Mouse (Mus musculus): Measurements from ENCODE around the gene Myo1d. TPM values are rescaled to one million over a fixed set of nuclear protein-coding genes. Genes with fewer than 3 reads are reported as not detected.

The Myo1d gene
- polyA plus RNA-seq, 2 experiments = 3.3 to 7.5 TPM

DNA sequence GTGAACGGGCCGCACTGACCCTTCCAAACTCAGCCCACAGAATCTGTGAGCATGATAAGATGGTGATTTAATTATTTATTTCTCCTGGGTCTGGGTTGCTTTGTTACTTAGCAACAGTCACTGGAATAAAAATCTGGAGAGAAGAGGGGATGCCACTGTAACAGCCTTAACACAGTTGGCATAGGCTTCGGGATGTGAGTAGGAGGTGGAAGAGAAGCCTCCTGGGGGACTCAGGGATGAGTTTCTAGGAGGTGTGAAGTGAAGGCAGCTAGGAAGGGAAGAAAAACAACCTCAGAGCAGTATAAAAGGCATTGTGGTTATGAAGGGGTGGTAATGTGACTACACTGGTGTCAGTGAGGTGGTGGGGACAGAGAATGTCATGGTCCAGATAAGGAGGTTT is 213.5 kb downstream of the Myo1d start:
- no peaks in the 10 kb centered on the region for H3K4me1 ChIP-seq (replicated peaks; ENCODE audit: control insufficient read depth in 2 of 2, insufficient read depth in 2 of 2, low read length in 1 of 2)
- no peak for DNase-seq (ENCODE audit: low read depth in 3 of 3, low spot score in 3 of 3)
- H3K27me3 ChIP-seq (ENCODE audit: control insufficient read depth, insufficient read depth, low read length) = no peaks in the 10 kb centered on the region
- H3K4me3 ChIP-seq (ENCODE audit: insufficient read depth in 1 of 2, low read depth in 2 of 2, low read length in 2 of 2) = no peak overlapping the region
- no peaks in the 10 kb centered on the region for H3K9me3 ChIP-seq (ENCODE audit: control insufficient read depth, low read length)
- TF ChIP-seq CTCF (IDR thresholded peaks at IDR 0.05; ENCODE audit: low read depth) = no peak
- no peak for TF ChIP-seq EP300 (IDR thresholded peaks at IDR 0.05; ENCODE audit: low read depth)
- no peak overlapping the region for H3K4me2 ChIP-seq (ENCODE audit: low read depth)
- no peak overlapping the region for H3K9ac ChIP-seq (replicated peaks)
- 76% methylated on average over 3 of the region's 3 CpGs for WGBS (ENCODE audit: insufficient replicate concordance)
- no peak overlapping the region for H3K27ac ChIP-seq
- ATAC-seq (ENCODE audit: insufficient read depth) = no peak
- H3K36me3 ChIP-seq (replicated peaks; ENCODE audit: control insufficient read depth, insufficient read depth, low read depth) = no peaks in the 10 kb centered on the region

DNA sequence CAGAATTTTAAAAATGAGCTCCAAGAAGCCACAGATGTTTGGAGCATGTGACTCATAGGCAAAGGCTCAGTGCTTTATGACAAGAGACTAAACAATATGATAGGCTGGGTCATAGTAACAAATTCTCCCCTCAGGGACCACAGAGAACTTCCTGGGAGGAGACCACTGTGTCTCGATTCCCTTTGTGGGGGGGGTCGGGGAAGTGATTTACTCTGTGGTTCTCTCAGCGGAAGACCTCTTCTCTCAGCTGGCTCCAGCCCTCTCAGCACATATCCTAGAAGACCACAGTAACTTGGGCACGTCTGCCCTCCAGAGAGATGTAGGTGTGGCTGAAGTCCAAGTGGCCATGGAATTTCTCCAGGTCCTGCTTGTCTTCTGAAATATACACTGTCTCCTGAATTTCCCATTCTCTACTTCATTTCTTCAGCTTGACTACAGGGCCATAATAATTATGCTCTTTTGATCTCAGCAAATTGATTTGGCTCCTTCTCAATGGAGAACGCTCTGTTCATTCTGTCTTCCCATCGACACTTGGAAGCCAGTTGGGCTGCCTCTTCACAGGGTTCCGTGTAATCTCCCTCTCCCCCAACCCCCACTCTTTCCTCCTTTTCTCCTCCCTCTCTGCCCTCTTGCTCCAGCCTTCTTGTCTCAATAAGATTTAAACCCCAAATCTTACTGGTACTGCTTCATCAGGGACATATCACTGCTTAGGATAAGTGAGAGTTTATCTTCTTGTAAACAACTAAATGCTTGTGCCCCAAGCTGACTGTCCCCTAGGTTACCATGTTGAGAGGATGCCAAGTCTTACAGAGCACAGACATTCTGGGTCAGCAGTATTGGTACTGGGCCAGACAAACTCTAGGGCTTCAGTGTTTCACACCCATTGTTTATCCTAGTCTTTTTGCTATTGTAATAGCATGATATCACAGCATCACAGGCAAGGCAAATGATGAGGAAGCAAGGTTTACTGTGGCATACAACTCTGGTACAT is 214.6 kb downstream of the Myo1d start:
- H3K27me3 ChIP-seq (ENCODE audit: control insufficient read depth, insufficient read depth, low read length) = no peaks in the 10 kb centered on the region
- H3K36me3 ChIP-seq (replicated peaks; ENCODE audit: control insufficient read depth, insufficient read depth, low read depth) = no peaks in the 10 kb centered on the region
- 36% methylated on average over 7 of the region's 7 CpGs for WGBS (ENCODE audit: insufficient replicate concordance)
- H3K4me1 ChIP-seq (replicated peaks; ENCODE audit: control insufficient read depth in 2 of 2, insufficient read depth in 2 of 2, low read length in 1 of 2) = no peaks in the 10 kb centered on the region
- no peak overlapping the region for H3K4me3 ChIP-seq (ENCODE audit: insufficient read depth in 1 of 2, low read depth in 2 of 2, low read length in 2 of 2)
- H3K9ac ChIP-seq (replicated peaks) = no peak overlapping the region
- no peaks in the 10 kb centered on the region for H3K9me3 ChIP-seq (ENCODE audit: control insufficient read depth, low read length)
- H3K4me2 ChIP-seq (ENCODE audit: low read depth) = no peak overlapping the region
- ATAC-seq (ENCODE audit: insufficient read depth) = no peak
- TF ChIP-seq CTCF (IDR thresholded peaks at IDR 0.05; ENCODE audit: low read depth) (no peak), EP300 (IDR thresholded peaks at IDR 0.05; ENCODE audit: low read depth) (no peak)
- no peak overlapping the region for H3K27ac ChIP-seq
- no peak for DNase-seq (ENCODE audit: low read depth in 3 of 3, low spot score in 3 of 3)

DNA sequence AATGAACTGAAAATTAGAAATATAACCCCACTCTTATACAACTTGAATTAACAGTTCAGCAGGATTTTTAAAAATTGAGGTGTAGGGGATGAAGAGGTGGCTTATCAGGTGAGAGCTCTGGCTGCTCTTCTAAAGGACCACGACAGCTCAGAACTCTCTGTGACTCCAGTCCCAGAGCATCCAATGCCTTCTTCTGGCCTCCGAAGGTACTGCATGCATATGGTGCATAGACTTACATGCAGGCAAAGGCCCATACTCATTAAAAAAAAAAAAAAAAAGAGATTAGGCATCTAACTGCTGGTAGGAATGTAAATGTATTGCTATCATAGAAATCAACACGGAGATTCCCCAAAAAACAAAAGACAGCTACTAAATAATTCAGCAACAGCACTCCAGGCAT is 217.3 kb downstream of the Myo1d start:
- Histone ChIP-seq H3K4me3 (ENCODE audit: insufficient read depth in 1 of 2, low read depth in 2 of 2, low read length in 2 of 2) (no peak overlapping the region), H3K27me3 (ENCODE audit: control insufficient read depth, insufficient read depth, low read length) (no peaks in the 10 kb centered on the region), H3K4me2 (ENCODE audit: low read depth) (no peak overlapping the region), H3K9me3 (ENCODE audit: control insufficient read depth, low read length) (no peaks in the 10 kb centered on the region), H3K9ac (replicated peaks) (no peak overlapping the region), H3K36me3 (replicated peaks; ENCODE audit: control insufficient read depth, insufficient read depth, low read depth) (no peaks in the 10 kb centered on the region), H3K27ac (no peak overlapping the region), H3K4me1 (replicated peaks; ENCODE audit: control insufficient read depth in 2 of 2, insufficient read depth in 2 of 2, low read length in 1 of 2) (no peaks in the 10 kb centered on the region)
- DNase-seq (ENCODE audit: low read depth in 3 of 3, low spot score in 3 of 3) = no peak
- TF ChIP-seq CTCF (IDR thresholded peaks at IDR 0.05; ENCODE audit: low read depth) (peak; percentile 42; the same call in 1 of the 2 replicates), EP300 (IDR thresholded peaks at IDR 0.05; ENCODE audit: low read depth) (no peak)
- WGBS (ENCODE audit: insufficient replicate concordance) = 26% methylated on average over 3 of the region's 3 CpGs
- no peak for ATAC-seq (ENCODE audit: insufficient read depth)

DNA sequence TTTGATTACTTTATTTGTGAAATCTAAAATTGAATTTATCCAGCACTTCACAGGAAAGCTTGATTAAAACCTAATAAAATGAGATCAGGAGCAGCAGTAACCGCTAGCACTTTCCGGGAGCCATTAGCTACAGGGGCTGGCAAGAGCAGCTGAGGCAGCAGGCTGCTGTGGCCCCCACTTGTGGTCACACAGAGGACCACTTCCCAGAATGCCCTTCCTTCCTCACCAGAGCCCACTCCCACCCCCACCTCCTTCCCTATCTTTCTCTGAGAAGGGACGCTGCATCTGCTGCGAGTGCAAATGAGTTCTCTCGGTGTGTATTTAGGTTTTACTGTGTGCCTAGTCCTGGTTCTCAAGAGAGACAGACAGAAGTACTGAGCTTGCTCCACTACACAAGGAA is 219.1 kb downstream of the Myo1d start:
- TF ChIP-seq CTCF (IDR thresholded peaks at IDR 0.05; ENCODE audit: low read depth) (no peak), EP300 (IDR thresholded peaks at IDR 0.05; ENCODE audit: low read depth) (no peak)
- 13% methylated on average over 5 of the region's 5 CpGs for WGBS (ENCODE audit: insufficient replicate concordance)
- Histone ChIP-seq H3K36me3 (replicated peaks; ENCODE audit: control insufficient read depth, insufficient read depth, low read depth) (no peaks in the 10 kb centered on the region), H3K4me2 (ENCODE audit: low read depth) (no peak overlapping the region), H3K9ac (replicated peaks) (no peak overlapping the region), H3K4me3 (ENCODE audit: insufficient read depth in 1 of 2, low read depth in 2 of 2, low read length in 2 of 2) (no peak overlapping the region), H3K4me1 (replicated peaks; ENCODE audit: control insufficient read depth in 2 of 2, insufficient read depth in 2 of 2, low read length in 1 of 2) (no peaks in the 10 kb centered on the region), H3K9me3 (ENCODE audit: control insufficient read depth, low read length) (no peaks in the 10 kb centered on the region), H3K27ac (no peak overlapping the region), H3K27me3 (ENCODE audit: control insufficient read depth, insufficient read depth, low read length) (no peaks in the 10 kb centered on the region)
- ATAC-seq (ENCODE audit: insufficient read depth) (no peak), DNase-seq (ENCODE audit: low read depth in 3 of 3, low spot score in 3 of 3) (no peak)

DNA sequence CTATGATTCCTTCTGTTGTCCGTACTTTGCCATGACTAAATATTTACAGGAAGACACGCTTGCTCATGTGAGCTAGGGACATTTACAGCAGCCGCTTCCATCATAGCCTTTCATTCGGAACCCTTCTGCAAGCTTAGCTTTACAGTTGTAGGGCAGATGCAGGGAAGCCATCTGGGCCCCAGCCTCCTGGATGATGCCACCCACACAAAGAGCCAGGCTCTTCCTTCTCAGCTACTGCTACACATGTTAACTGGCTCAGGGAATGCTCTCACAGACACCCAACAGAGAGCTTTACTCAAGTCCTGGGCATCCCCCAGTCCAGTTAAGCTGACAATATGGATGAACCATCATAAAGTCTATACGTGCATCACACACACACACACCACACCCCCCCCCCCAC is 224.4 kb downstream of the Myo1d start:
- no peaks in the 10 kb centered on the region for H3K9me3 ChIP-seq (ENCODE audit: control insufficient read depth, low read length)
- H3K4me3 ChIP-seq (ENCODE audit: insufficient read depth in 1 of 2, low read depth in 2 of 2, low read length in 2 of 2) = no peak overlapping the region
- H3K4me2 ChIP-seq (ENCODE audit: low read depth) = no peak overlapping the region
- ATAC-seq (ENCODE audit: insufficient read depth) (no peak), DNase-seq (ENCODE audit: low read depth in 3 of 3, low spot score in 3 of 3) (no peak)
- no peaks in the 10 kb centered on the region for H3K27me3 ChIP-seq (ENCODE audit: control insufficient read depth, insufficient read depth, low read length)
- TF ChIP-seq EP300 (IDR thresholded peaks at IDR 0.05; ENCODE audit: low read depth) = no peak
- H3K27ac ChIP-seq = no peak overlapping the region
- 73% methylated on average over 5 of the region's 5 CpGs for WGBS (ENCODE audit: insufficient replicate concordance)
- H3K4me1 ChIP-seq (replicated peaks; ENCODE audit: control insufficient read depth in 2 of 2, insufficient read depth in 2 of 2, low read length in 1 of 2) = no peaks in the 10 kb centered on the region
- no peaks in the 10 kb centered on the region for H3K36me3 ChIP-seq (replicated peaks; ENCODE audit: control insufficient read depth, insufficient read depth, low read depth)
- H3K9ac ChIP-seq (replicated peaks) = no peak overlapping the region

Data from liver, embryonic 14.5 days (tissue).